Mouse (Mus musculus) kidney, adult 2 months (tissue): ENCODE data around the gene Fhit. TPM values are rescaled to one million over a fixed set of nuclear protein-coding genes. Genes with fewer than 3 reads are reported as not detected.

ENCODE experiments used
- DNase-seq: peaks from one replicate; pipeline ENCODE4 v3.0.0; 2021
- H3K27ac ChIP-seq: fragments of 200-500 bp; 2 replicates; pipeline ENCODE4 v1.5.1; 2012; ENCODE audit warnings: low read depth, low read length, control low read depth, inconsistent platforms; ENCODE audit not compliant: insufficient read depth
- H3K27me3 ChIP-seq: fragments of 200-500 bp; replicated peaks from 2 replicates; pipeline ENCODE4 v1.6.1; 2012; ENCODE audit warnings: mild to moderate bottlenecking, moderate library complexity, low read length, inconsistent platforms; ENCODE audit not compliant: control insufficient read depth, insufficient read depth
- H3K36me3 ChIP-seq: fragments of 200-500 bp; 2 replicates; pipeline ENCODE4 v1.6.1; 2012; ENCODE audit warnings: mild to moderate bottlenecking, moderate library complexity, low read length, inconsistent platforms; ENCODE audit not compliant: control insufficient read depth, insufficient read depth
- H3K4me1 ChIP-seq: fragments of 200-500 bp; 2 replicates; pipeline ENCODE4 v1.6.1; 2011; ENCODE audit warnings: low read length; ENCODE audit not compliant: control insufficient read depth, insufficient read depth
- H3K4me3 ChIP-seq: fragments of 200-500 bp; 2 replicates; pipeline ENCODE4 v1.5.1; 2011; ENCODE audit warnings: mild to moderate bottlenecking, low read depth, low read length, control low read depth; ENCODE audit not compliant: insufficient read depth
- CTCF ChIP-seq: fragments of 200-500 bp; conservative IDR thresholded peaks from 2 replicates; pipeline ENCODE4 v1.5.1; 2011; ENCODE audit warnings: low read depth, mild to moderate bottlenecking, control low read depth, low read length, moderate library complexity, mixed read lengths; ENCODE audit not compliant: insufficient read depth, insufficient read length
- POLR2A ChIP-seq: fragments of 200-500 bp; IDR thresholded peaks from one replicate; pipeline ENCODE4 v1.6.1; 2011; ENCODE audit warnings: low read depth, low read length, control low read depth
- WGBS: fragments of 180-500 bp; shearing (Covaris S2); methylation state at CpG from one replicate; pipeline ENCODE4 v1.1.7; 2018; 5-methylcytosine and 5-hydroxymethylcytosine counted together
- polyA plus RNA-seq: library from polyadenylated mRNA; depleted of rRNA; stranded (reverse); fragments of >200 nt; gene quantifications from 2 replicates; pipeline ENCODE4 v1.2.3, GENCODE M21; 2012

Gene Fhit
- polyA plus RNA-seq, 1 experiment, result 21.3 TPM

DNA sequence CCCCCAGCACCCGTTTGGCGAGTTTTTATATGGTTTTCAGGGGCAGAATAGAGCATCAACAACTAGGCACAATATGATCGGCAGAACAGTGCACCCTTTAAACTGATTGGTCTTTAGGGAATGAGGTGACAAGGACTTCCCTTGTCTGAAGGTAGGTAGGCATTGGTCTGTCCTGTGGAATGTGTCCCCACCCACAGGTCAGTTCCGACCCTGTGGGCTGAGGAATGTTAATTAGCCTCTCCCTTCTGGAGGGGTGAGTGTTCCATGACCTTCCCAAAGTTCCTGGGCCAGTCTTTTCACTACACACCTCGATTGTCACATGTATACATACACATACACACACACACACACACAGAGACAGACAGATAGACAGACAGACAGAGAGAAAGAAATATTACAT is 950.7 kb downstream of the Fhit start:
- TF ChIP-seq POLR2A (no peak), CTCF (no peak)
- 57% methylated on average over 5 of the region's 5 CpGs for WGBS
- no peaks in the 10 kb centered on the region for H3K36me3 ChIP-seq

DNA sequence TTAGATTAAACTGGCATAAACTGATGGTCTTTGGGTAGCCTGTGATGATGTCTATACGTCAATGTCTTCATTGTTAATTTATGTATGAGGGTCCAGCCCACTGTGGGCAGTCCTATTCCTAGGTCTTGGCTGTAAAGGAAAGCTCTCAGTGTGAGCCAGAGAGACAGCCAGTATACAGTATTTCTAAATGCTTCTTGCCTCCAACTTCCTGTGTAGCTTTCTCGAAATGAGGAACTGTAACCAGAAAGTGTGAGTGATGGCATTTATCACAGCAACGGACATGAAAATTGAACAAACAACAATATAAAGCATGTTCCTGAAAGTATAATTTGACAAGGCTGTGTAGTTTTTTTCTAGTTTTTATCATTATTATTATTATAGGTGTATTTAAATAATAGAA is 952.8 kb downstream of the Fhit start:
- TF ChIP-seq POLR2A, result no peak
- no peak for TF ChIP-seq CTCF
- 81% methylated on average over 3 of the region's 3 CpGs for WGBS
- no peaks in the 10 kb centered on the region for H3K36me3 ChIP-seq
- H3K27me3 ChIP-seq, result no peaks in the 10 kb centered on the region
- H3K27ac ChIP-seq, result no peak overlapping the region
- DNase-seq, result no peak
- H3K4me1 ChIP-seq, result no peaks in the 10 kb centered on the region
- no peak overlapping the region for H3K4me3 ChIP-seq

More for the DNA sequence above, 950.7 kb downstream of the Fhit start:
- no peak overlapping the region for H3K27ac ChIP-seq
- H3K4me3 ChIP-seq, result no peak overlapping the region
- no peaks in the 10 kb centered on the region for H3K27me3 ChIP-seq
- no peak for DNase-seq
- no peaks in the 10 kb centered on the region for H3K4me1 ChIP-seq

DNA sequence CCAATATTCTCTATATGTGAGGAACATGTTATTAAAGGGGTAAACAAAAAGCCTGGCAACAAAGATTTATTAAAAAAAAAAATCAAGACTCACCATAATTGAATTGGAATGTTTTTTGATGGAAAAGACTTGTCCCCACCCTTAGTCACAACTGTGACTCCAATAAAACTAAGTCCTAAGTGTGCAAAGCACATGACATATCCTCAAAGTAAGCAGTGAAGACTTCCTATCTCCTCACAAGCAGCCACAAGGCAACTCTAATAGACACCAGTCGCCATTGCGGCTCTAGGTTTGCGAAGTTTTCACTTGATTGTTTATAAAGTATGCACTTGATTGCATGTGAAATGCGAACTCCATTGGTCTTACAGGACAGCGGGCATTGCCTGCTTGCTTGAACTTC is 956.1 kb downstream of the Fhit start:
- H3K36me3 ChIP-seq, result no peaks in the 10 kb centered on the region
- no peaks in the 10 kb centered on the region for H3K4me1 ChIP-seq
- H3K27ac ChIP-seq, result no peak overlapping the region
- H3K4me3 ChIP-seq, result no peak overlapping the region
- WGBS, result 91% methylated on average over 5 of the region's 5 CpGs
- no peaks in the 10 kb centered on the region; the same call in 1 of the 2 replicates for H3K27me3 ChIP-seq
- DNase-seq, result no peak
- TF ChIP-seq CTCF (no peak), POLR2A (no peak)

DNA sequence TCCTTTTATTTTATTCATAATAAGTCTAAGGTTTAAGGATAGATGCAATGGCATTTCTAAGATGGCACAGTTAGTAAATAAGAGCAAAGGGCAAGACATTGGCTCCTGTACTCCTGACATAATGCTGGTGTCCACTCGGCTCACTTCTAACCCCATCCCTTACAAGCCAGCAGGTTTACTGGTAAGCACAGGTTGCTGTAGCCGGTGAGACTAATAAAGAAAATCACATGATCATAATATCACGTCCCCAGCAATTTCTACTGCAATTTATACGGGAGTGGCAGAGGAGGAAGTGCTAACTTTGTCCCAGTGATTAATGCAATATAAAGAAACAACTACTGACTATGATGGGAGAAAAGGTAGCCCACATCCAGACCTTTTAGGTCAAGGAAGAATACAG is 956.5 kb downstream of the Fhit start:
- Histone ChIP-seq H3K27me3 (no peaks in the 10 kb centered on the region; the same call in 1 of the 2 replicates), H3K36me3 (no peaks in the 10 kb centered on the region), H3K27ac (no peak overlapping the region), H3K4me3 (no peak overlapping the region), H3K4me1 (no peaks in the 10 kb centered on the region)
- TF ChIP-seq CTCF (no peak), POLR2A (no peak)
- 77% methylated on average over 4 of the region's 4 CpGs for WGBS
- DNase-seq, result no peak

DNA sequence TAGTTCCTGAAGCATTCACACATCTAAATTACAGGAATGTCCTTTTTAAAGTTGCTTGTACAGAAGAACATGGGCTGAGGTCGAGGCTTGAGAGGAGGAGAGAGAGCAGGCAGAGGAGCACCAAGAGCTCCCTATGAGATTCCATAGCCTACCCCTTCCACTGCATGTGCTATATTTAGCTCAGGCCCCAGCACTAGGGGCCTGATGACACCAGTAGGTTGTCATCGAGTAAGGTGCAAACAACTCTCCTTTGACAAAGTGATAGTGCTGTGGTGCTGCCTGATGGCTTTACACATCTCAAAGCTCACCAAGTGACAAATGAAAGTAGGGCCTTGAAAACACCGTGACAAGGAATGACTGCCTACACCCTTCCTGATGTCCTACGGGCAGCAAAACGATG is 967.7 kb downstream of the Fhit start:
- no peak for DNase-seq
- no peaks in the 10 kb centered on the region for H3K36me3 ChIP-seq
- H3K27me3 ChIP-seq, result no peaks in the 10 kb centered on the region
- no peak overlapping the region for H3K27ac ChIP-seq
- H3K4me3 ChIP-seq, result no peak overlapping the region
- no peaks in the 10 kb centered on the region for H3K4me1 ChIP-seq
- TF ChIP-seq CTCF, result no peak
- TF ChIP-seq POLR2A, result no peak
- WGBS, result 64% methylated on average over 5 of the region's 5 CpGs

DNA sequence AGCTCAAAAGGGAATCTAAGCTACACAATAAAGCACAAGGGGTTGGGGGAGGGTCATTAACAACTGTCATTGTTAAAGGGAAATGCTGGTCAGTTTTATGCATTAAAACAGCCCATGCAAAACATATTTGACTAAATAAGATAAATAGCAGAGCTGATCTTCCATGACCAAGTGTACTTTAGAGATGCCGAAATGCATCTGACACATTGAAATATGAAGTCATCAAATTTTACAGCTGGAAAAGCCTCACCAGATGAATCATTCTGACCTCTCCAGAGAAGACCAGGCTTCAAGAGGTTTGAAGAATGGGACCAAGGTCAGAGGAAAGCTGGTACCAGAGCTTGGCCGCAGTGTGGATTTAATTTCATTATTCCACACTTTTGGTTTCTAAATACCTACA is 990.1 kb downstream of the Fhit start:
- Histone ChIP-seq H3K4me1 (no peaks in the 10 kb centered on the region), H3K4me3 (no peak overlapping the region), H3K36me3 (no peaks in the 10 kb centered on the region), H3K27ac (no peak overlapping the region), H3K27me3 (no peaks in the 10 kb centered on the region)
- DNase-seq, result no peak
- TF ChIP-seq CTCF (no peak), POLR2A (no peak)
- 60% methylated on average over 2 of the region's 2 CpGs for WGBS

DNA sequence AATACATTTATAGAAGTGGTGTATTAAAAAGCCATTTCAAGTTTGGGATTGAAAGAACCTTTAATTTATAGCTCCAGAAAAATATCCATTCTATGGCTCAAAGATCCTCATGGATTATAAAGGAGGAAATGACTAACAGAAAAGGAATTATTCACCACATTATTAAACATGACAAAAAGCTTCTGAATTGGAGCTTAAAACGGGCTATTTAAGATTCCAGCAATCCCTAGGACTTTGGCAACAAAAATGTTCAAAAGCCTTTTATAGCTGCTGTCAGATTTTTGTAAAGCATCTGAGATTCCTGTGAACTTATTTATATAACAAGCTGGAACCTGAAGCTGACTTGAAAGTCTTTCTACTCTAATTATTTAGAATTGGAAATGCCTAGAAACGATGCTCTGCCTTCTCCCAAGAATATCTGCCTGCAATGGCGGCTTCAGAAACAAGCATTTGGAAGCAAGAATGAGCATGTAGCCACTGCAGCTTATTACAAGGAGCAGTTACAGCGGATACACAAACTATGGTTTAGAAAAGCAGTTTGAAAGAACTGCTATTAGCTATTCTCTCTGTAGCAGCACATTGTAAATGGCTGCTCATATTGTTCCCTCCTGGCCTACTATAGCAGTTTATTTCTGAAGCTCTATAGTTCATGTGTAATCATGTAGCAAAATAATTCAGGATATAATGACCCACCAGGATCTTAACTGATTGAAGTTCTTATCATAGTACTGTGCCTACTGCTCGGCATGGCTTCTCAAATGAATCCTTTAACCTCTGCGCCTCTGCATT is 995.0 kb downstream of the Fhit start:
- WGBS, result 76% methylated on average over 6 of the region's 6 CpGs
- no peak for DNase-seq
- Histone ChIP-seq H3K27ac (no peak overlapping the region), H3K4me1 (no peaks in the 10 kb centered on the region), H3K36me3 (no peaks in the 10 kb centered on the region), H3K4me3 (no peak overlapping the region), H3K27me3 (no peaks in the 10 kb centered on the region)
- no peak for TF ChIP-seq CTCF
- no peak for TF ChIP-seq POLR2A
